Comparison of ENCODE assay signal across 12 mouse cellular contexts in the genomic region with DNA sequence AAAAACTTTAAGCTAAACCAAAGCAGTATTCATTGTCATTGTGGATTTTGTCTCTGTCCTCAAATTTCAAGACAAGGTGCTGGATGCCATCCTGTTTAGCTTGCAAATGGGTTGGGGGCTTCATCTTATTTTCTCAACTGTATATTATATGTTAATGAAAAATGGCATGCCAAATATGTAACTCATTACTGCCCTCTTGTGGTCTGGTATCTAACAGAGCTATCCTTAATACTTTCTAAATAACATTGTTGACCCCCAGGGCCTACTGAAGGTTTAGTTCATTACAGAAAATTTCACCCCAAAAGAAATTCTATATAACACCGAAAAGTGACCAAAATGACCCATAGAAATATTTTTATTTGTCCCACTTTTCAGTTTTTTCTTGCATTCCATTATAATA. TPM values are rescaled to one million over a fixed set of nuclear protein-coding genes. Genes with fewer than 3 reads are reported as not detected.
DNase-seq lines count a peak whose midpoint lies in the region; ATAC-seq and TF ChIP-seq lines count a peak whose summit lies in the region.
"Had no signal": no experiment of that assay in that cellular context is flagged by ENCODE, and none has a peak within 500 bp of the region (broad histone marks: within the 10 kb centered on the region; RNA-seq: fewer than 3 reads in every experiment).

No protein-coding gene starts in this region.

- H3K4me3 ChIP-seq in gastrocnemius, adult 2 months = no peak overlapping the region
- no peak overlapping the region for H3K4me3 ChIP-seq in liver, postnatal 0 days (ENCODE audit: low read depth, low read length)
- no peak overlapping the region for H3K4me3 ChIP-seq in liver, embryonic 11.5 days (ENCODE audit: low read depth, low read length)
- H3K4me3 ChIP-seq: embryonic facial prominence, embryonic 13.5 days; hindbrain, embryonic 12.5 days; lung, embryonic 15.5 days had no signal

- in situ Hi-C loops in Patski (cut with MboI; ENCODE audit: low pct_unique_long_range_greater_than_20kb) = loop anchor here (5.0 kb wide), 2 partner anchors 205 to 450 kb away; no protein-coding TSS in a partner anchor

- H3K27me3 ChIP-seq in liver, postnatal 0 days (ENCODE audit: insufficient read depth, low read length) = no peaks in the 10 kb centered on the region
- H3K27me3 ChIP-seq in liver, embryonic 11.5 days (replicated peaks; ENCODE audit: control insufficient read depth, insufficient read depth, low read length) = no peaks in the 10 kb centered on the region
- H3K27me3 ChIP-seq in Patski = peaks cover 12% of the 10 kb centered on the region
- H3K27me3 ChIP-seq: embryonic facial prominence, embryonic 13.5 days; hindbrain, embryonic 12.5 days; lung, embryonic 15.5 days had no signal

- no peak overlapping the region for H3K4me2 ChIP-seq in liver, postnatal 0 days (ENCODE audit: low read depth, low read length)
- no peak overlapping the region for H3K4me2 ChIP-seq in liver, embryonic 11.5 days
- H3K4me2 ChIP-seq: embryonic facial prominence, embryonic 13.5 days; hindbrain, embryonic 12.5 days; lung, embryonic 15.5 days had no signal

- H3K36me3 ChIP-seq in liver, postnatal 0 days (replicated peaks; ENCODE audit: insufficient read depth, low read length) = no peaks in the 10 kb centered on the region
- H3K36me3 ChIP-seq in liver, embryonic 11.5 days (ENCODE audit: control insufficient read depth, insufficient read depth, low read length) = no peaks in the 10 kb centered on the region
- H3K36me3 ChIP-seq: embryonic facial prominence, embryonic 13.5 days; hindbrain, embryonic 12.5 days; lung, embryonic 15.5 days had no signal

- no peak overlapping the region for H3K27ac ChIP-seq in gastrocnemius, adult 2 months
- H3K27ac ChIP-seq in liver, postnatal 0 days (ENCODE audit: low read depth) = no peak overlapping the region
- no peak overlapping the region for H3K27ac ChIP-seq in liver, embryonic 11.5 days (ENCODE audit: low read depth, low read length)
- H3K27ac ChIP-seq: embryonic facial prominence, embryonic 13.5 days; hindbrain, embryonic 12.5 days; lung, embryonic 15.5 days had no signal

- CTCF ChIA-PET in Patski (lab: Charles Lee) = interaction anchor here (1.0 to 4.0 kb wide), 6 partner anchors 13 to 455 kb away, joined by 3 to 18 read pairs (median 3); a partner anchor contains a TSS

- H3K9me3 ChIP-seq in liver, postnatal 0 days (ENCODE audit: low read length) = peaks cover 3% of the 10 kb centered on the region; the same call in 1 of the 2 replicates
- no peaks in the 10 kb centered on the region for H3K9me3 ChIP-seq in liver, embryonic 11.5 days (ENCODE audit: control insufficient read depth, low read length)
- H3K9me3 ChIP-seq: hindbrain, embryonic 12.5 days; lung, embryonic 15.5 days had no signal

- whole genome bisulfite sequencing in liver, postnatal 0 days (ENCODE audit: insufficient replicate concordance) = 24% methylated on average over 1 of the region's 1 CpGs
- WGBS in liver, embryonic 11.5 days = 28% methylated on average over 1 of the region's 1 CpGs

- TF ChIP-seq CTCF in gastrocnemius, adult 2 months (IDR thresholded peaks at IDR 0.05) = peak; percentile 39
- TF ChIP-seq CTCF in liver, postnatal 0 days (IDR thresholded peaks at IDR 0.05; ENCODE audit: low read depth) = peak; percentile 49
- peak; percentile 59 for TF ChIP-seq CTCF in Patski (IDR thresholded peaks at IDR 0.05)

- no peak for DNase-seq in gastrocnemius, adult 2 months
- no peak for DNase-seq in gastrocnemius, postnatal 14 days
- DNase-seq in liver, postnatal 0 days = no peak
- DNase-seq in liver, embryonic 11.5 days (ENCODE audit: low spot score) = no peak
- no peak for DNase-seq in Patski (ENCODE audit: low read depth, low spot score)
- peak; percentile 15 for DNase-seq in induced T-regulatory cell, adult 2 months (ENCODE audit: low read depth)
- no peak for DNase-seq in urinary bladder, adult 2 months (ENCODE audit: low spot score)
- DNase-seq in right cerebral cortex, postnatal 25 days = no peak

- no peak for TF ChIP-seq EP300 in liver, postnatal 0 days (IDR thresholded peaks at IDR 0.05; ENCODE audit: low read depth)

- ATAC-seq in liver, postnatal 0 days = no peak
- ATAC-seq in liver, embryonic 11.5 days (replicated peaks; ENCODE audit: low FRiP score) = no peak
- no peak for ATAC-seq in Patski

- no peaks in the 10 kb centered on the region for H3K4me1 ChIP-seq in liver, postnatal 0 days (ENCODE audit: insufficient read depth)
- H3K4me1 ChIP-seq in liver, embryonic 11.5 days (replicated peaks; ENCODE audit: control insufficient read depth, insufficient read depth, low read length) = no peaks in the 10 kb centered on the region
- H3K4me1 ChIP-seq: embryonic facial prominence, embryonic 13.5 days; hindbrain, embryonic 12.5 days; lung, embryonic 15.5 days had no signal

- intact Hi-C loops in gastrocnemius, adult 2 months (cut with DNase I) = no loop called here
- intact Hi-C loops in gastrocnemius, postnatal 14 days (cut with DNase I; ENCODE audit: low total_unique reads) = no loop called here

- POLR2A ChIA-PET in Patski (lab: Charles Lee) = no interaction called here

- no peak overlapping the region for H3K9ac ChIP-seq in liver, postnatal 0 days (replicated peaks)
- H3K9ac ChIP-seq in liver, embryonic 11.5 days (ENCODE audit: low read depth, low read length) = no peak overlapping the region
- H3K9ac ChIP-seq: embryonic facial prominence, embryonic 13.5 days; hindbrain, embryonic 12.5 days; lung, embryonic 15.5 days had no signal

RNA-seq across cellular contexts. Expression of a gene that starts 5.1 kb away (rescaled TPM):
- not detected for total RNA-seq in gastrocnemius, adult 2 months (2021)
- not detected for total RNA-seq in gastrocnemius, postnatal 14 days (2021)
- not detected in 2 replicates for polyA plus RNA-seq in liver, postnatal 0 days (2015; fragmentation: Nextera tagmentation; extraction: Ambion mirVana)
- not detected in 2 replicates for polyA plus RNA-seq in liver, embryonic 11.5 days (2014; fragmentation: Nextera tagmentation; extraction: Ambion mirVana)
- not detected for polyA plus RNA-seq in Patski (2021)
- not detected in 2 replicates for polyA plus RNA-seq in urinary bladder, adult 2 months (2012; rRNA removed)
- total RNA-seq: layer of hippocampus, postnatal 14 days had no signal
- polyA plus RNA-seq: embryonic facial prominence, embryonic 13.5 days; hindbrain, embryonic 12.5 days; lung, embryonic 15.5 days had no signal

RNA-seq across cellular contexts. Expression of a gene that starts 13.4 kb away (rescaled TPM):
- not detected for total RNA-seq in gastrocnemius, adult 2 months (2021)
- not detected for total RNA-seq in gastrocnemius, postnatal 14 days (2021)
- 5.1 and 6.3 TPM in 2 replicates for polyA plus RNA-seq in liver, postnatal 0 days (2015; fragmentation: Nextera tagmentation; extraction: Ambion mirVana)
- polyA plus RNA-seq in liver, embryonic 11.5 days (2014; fragmentation: Nextera tagmentation; extraction: Ambion mirVana) = 0.22 TPM in 1 of 2 replicates, not detected in the other
- not detected for polyA plus RNA-seq in Patski (2021)
- 0.18 TPM in 1 of 2 replicates, not detected in the other for polyA plus RNA-seq in urinary bladder, adult 2 months (2012; rRNA removed)
- total RNA-seq: layer of hippocampus, postnatal 14 days had no signal
- polyA plus RNA-seq: embryonic facial prominence, embryonic 13.5 days; hindbrain, embryonic 12.5 days; lung, embryonic 15.5 days had no signal

RNA-seq across cellular contexts. Expression of a gene that starts 19.3 kb away (rescaled TPM):
- not detected for total RNA-seq in gastrocnemius, adult 2 months (2021)
- total RNA-seq in gastrocnemius, postnatal 14 days (2021) = not detected
- polyA plus RNA-seq in liver, postnatal 0 days (2015; fragmentation: Nextera tagmentation; extraction: Ambion mirVana) = not detected in 2 replicates
- polyA plus RNA-seq in liver, embryonic 11.5 days (2014; fragmentation: Nextera tagmentation; extraction: Ambion mirVana) = not detected in 2 replicates
- not detected for polyA plus RNA-seq in Patski (2021)
- polyA plus RNA-seq in urinary bladder, adult 2 months (2012; rRNA removed) = 1.2 and 1.3 TPM in 2 replicates
- total RNA-seq: layer of hippocampus, postnatal 14 days had no signal
- polyA plus RNA-seq: embryonic facial prominence, embryonic 13.5 days; hindbrain, embryonic 12.5 days; lung, embryonic 15.5 days had no signal

RNA-seq across cellular contexts. Expression of a gene that starts 28.6 kb away (rescaled TPM):
- not detected for total RNA-seq in gastrocnemius, adult 2 months (2021)
- not detected for total RNA-seq in gastrocnemius, postnatal 14 days (2021)
- not detected in 2 replicates for polyA plus RNA-seq in liver, postnatal 0 days (2015; fragmentation: Nextera tagmentation; extraction: Ambion mirVana)
- polyA plus RNA-seq in liver, embryonic 11.5 days (2014; fragmentation: Nextera tagmentation; extraction: Ambion mirVana) = 0.08 TPM in 1 of 2 replicates, not detected in the other
- polyA plus RNA-seq in Patski (2021) = not detected
- polyA plus RNA-seq in urinary bladder, adult 2 months (2012; rRNA removed) = 233 and 291 TPM in 2 replicates
- total RNA-seq: layer of hippocampus, postnatal 14 days had no signal
- polyA plus RNA-seq: embryonic facial prominence, embryonic 13.5 days; lung, embryonic 15.5 days had no signal

RNA-seq across cellular contexts. Expression of a gene that starts 45.9 kb away (rescaled TPM):
- total RNA-seq in gastrocnemius, adult 2 months (2021) = not detected
- total RNA-seq in gastrocnemius, postnatal 14 days (2021) = not detected
- polyA plus RNA-seq in liver, postnatal 0 days (2015; fragmentation: Nextera tagmentation; extraction: Ambion mirVana) = not detected in 2 replicates
- not detected in 2 replicates for polyA plus RNA-seq in liver, embryonic 11.5 days (2014; fragmentation: Nextera tagmentation; extraction: Ambion mirVana)
- not detected for polyA plus RNA-seq in Patski (2021)
- polyA plus RNA-seq in urinary bladder, adult 2 months (2012; rRNA removed) = not detected in 2 replicates
- total RNA-seq: layer of hippocampus, postnatal 14 days had no signal
- polyA plus RNA-seq: embryonic facial prominence, embryonic 13.5 days; hindbrain, embryonic 12.5 days; lung, embryonic 15.5 days had no signal
